ENCODE assay signal across 8 mouse cellular contexts in the genomic region with DNA sequence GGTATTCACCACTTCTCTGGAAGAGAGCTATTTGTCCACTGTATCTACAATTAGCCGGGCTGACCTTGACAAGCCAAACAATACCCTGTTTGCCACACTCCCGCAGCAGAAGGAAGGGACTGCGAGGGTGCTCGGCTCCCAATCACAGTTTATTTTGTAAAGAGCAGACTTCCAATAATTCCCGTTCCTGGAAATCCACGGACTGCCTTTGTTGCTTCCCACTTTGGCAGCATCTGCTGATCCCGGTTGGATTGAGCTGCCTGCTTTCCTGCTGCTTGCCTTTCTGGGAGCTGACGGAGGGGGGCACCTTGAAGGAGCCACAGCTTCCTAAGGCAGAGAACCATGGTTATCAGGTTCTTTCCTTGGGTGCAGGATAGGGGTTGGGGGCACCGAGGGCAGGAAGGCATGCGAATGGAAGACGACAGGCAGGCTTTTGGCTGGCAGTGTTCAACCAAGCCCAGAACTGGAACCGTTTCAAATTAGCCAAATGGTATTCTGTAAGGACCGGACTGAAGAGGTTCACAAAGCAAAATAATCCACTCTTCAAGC.
DNase-seq lines count a peak whose midpoint lies in the region; ATAC-seq lines count a peak whose summit lies in the region.
"Had no signal": no experiment of that assay in that cellular context is flagged by ENCODE, and none has a peak within 500 bp of the region (broad histone marks: within the 10 kb centered on the region; RNA-seq: fewer than 3 reads in every experiment).

No protein-coding gene starts in this region.

- 35% methylated on average over 13 of the region's 13 CpGs for WGBS in heart, embryonic 15.5 days

- no peaks in the 10 kb centered on the region for H3K36me3 ChIP-seq in heart, embryonic 15.5 days

- peak; percentile 51 for DNase-seq in right cerebral cortex, postnatal 25 days
- no peak for DNase-seq in right cerebral cortex, adult 2 months (ENCODE audit: low spot score in 2 of 2)
- DNase-seq in cerebellum, postnatal 36 days = peak; percentile 47 to 64
- peak; percentile 44 to 57 for DNase-seq in layer of hippocampus, postnatal 36 days
- peak; percentile 20 for DNase-seq in ovary, postnatal 10 days (ENCODE audit: low spot score)
- DNase-seq in yolk sac, embryonic 10.5 days (ENCODE audit: low spot score) = no peak

- H3K9me3 ChIP-seq in heart, embryonic 15.5 days (replicated peaks) = no peaks in the 10 kb centered on the region

- peak overlapping the region; percentile 3 for H3K4me2 ChIP-seq in heart, embryonic 15.5 days

- peaks cover 13% of the 10 kb centered on the region for H3K4me1 ChIP-seq in heart, embryonic 15.5 days (replicated peaks)

- no peak overlapping the region for H3K4me3 ChIP-seq in heart, embryonic 15.5 days

- no peak for ATAC-seq in heart, embryonic 15.5 days (replicated peaks; ENCODE audit: insufficient number of reproducible peaks, insufficient read depth, low FRiP score, low read depth)

- no peaks in the 10 kb centered on the region for H3K27me3 ChIP-seq in heart, embryonic 15.5 days

- H3K27ac ChIP-seq in heart, embryonic 15.5 days = no peak overlapping the region
- H3K27ac ChIP-seq: liver, embryonic 14.5 days had no signal

- no peak overlapping the region for H3K9ac ChIP-seq in heart, embryonic 15.5 days
- H3K9ac ChIP-seq: liver, embryonic 14.5 days had no signal

Comparison
In these comparisons a context has a peak if more than half of its experiments do, and no peak if none do; other contexts are left out.
1. DNase-seq: peak in right cerebral cortex, postnatal 25 days (single experiment), cerebellum, postnatal 36 days (2 of 2), layer of hippocampus, postnatal 36 days (2 of 2) and ovary, postnatal 10 days (single experiment); none in right cerebral cortex, adult 2 months (0 of 2) and yolk sac, embryonic 10.5 days (single experiment).